Mouse (Mus musculus) spleen, adult 2 months (tissue): Measurements from ENCODE around the gene Trim71.

ENCODE experiments used
- CTCF ChIP-seq: fragments of 200-500 bp; IDR thresholded peaks from 2 replicates; pipeline ENCODE4 v1.5.1; 2011; ENCODE audit warnings: mild to moderate bottlenecking, inconsistent platforms; ENCODE audit not compliant: insufficient read depth, insufficient read length, insufficient replicate concordance; ENCODE audit errors: extremely low read depth
- POLR2A ChIP-seq: fragments of 200-500 bp; IDR thresholded peaks from 2 replicates; pipeline ENCODE4 v1.6.1; 2011; ENCODE audit warnings: low read depth, low read length, inconsistent platforms

GRCm38 (mm10) chr9:114509785-114510184 is 54.4 kb downstream of the Trim71 start:
- TF ChIP-seq POLR2A (no peak), CTCF (no peak)
